Mouse (Mus musculus) lung, adult 2 months (tissue): ENCODE measurements around the gene Mettl8. TPM values are rescaled to one million over a fixed set of nuclear protein-coding genes. Genes with fewer than 3 reads are reported as not detected.

ENCODE experiments used
- DNase-seq: peaks from one replicate; pipeline ENCODE4 v3.0.0; 2022
- H3K4me1 ChIP-seq: fragments of 200-500 bp; 2 replicates; pipeline ENCODE4 v1.6.1; 2011; ENCODE audit warnings: low read length; ENCODE audit not compliant: control insufficient read depth, insufficient read depth
- H3K4me3 ChIP-seq: fragments of 200-500 bp; replicated peaks from 2 replicates; pipeline ENCODE3; 2011; ENCODE audit warnings: low read depth, mild to moderate bottlenecking, control low read depth, low read length; ENCODE audit errors: extremely low read depth
- CTCF ChIP-seq: fragments of 200-500 bp; IDR thresholded peaks from 2 replicates; pipeline ENCODE4 v1.5.1; 2011; ENCODE audit warnings: mild to moderate bottlenecking, low read length, control low read depth; ENCODE audit not compliant: insufficient read depth
- POLR2A ChIP-seq: fragments of 200-500 bp; IDR thresholded peaks from 2 replicates; pipeline ENCODE4 v1.6.1; 2011; ENCODE audit warnings: low read depth, mild to moderate bottlenecking, control low read depth, low read length, borderline replicate concordance; ENCODE audit errors: extremely low read depth
- WGBS: fragments of 180-500 bp; shearing (Covaris S2); methylation state at CpG from one replicate; pipeline ENCODE4 v1.1.7; 2018; 5-methylcytosine and 5-hydroxymethylcytosine counted together
- polyA plus RNA-seq: library from polyadenylated mRNA; depleted of rRNA; stranded (reverse); fragments of >200 nt; gene quantifications from 2 replicates; pipeline ENCODE4 v1.2.3, GENCODE M21; 2012

The Mettl8 gene
- polyA plus RNA-seq, 1 experiment: 6.1 TPM

GRCm38 (mm10) chr2:71039522-71040121, 15.8 kb downstream of the Mettl8 start:
- DNase-seq: peak; percentile 77
- WGBS: 34% methylated on average over 11 of the region's 11 CpGs

GRCm38 (mm10) chr2:71037447-71037846, 17.9 kb downstream of the Mettl8 start:
- peaks cover 3% of the 10 kb centered on the region; the same call in 1 of the 2 replicates for H3K4me1 ChIP-seq
- DNase-seq: no peak
- 70% methylated on average over 6 of the region's 6 CpGs for WGBS
- TF ChIP-seq POLR2A: no peak
- no peak for TF ChIP-seq CTCF
- no peak overlapping the region for H3K4me3 ChIP-seq

More at GRCm38 (mm10) chr2:71039522-71040121, 15.8 kb downstream of the Mettl8 start:
- peaks cover 3% of the 10 kb centered on the region; the same call in 1 of the 2 replicates for H3K4me1 ChIP-seq
- H3K4me3 ChIP-seq: no peak overlapping the region
- TF ChIP-seq CTCF: peak; percentile 78
- no peak for TF ChIP-seq POLR2A

GRCm38 (mm10) chr2:71033987-71034386, 21.4 kb downstream of the Mettl8 start:
- Histone ChIP-seq H3K4me3 (no peak overlapping the region), H3K4me1 (no peaks in the 10 kb centered on the region)
- WGBS: 78% methylated on average over 8 of the region's 8 CpGs
- no peak for DNase-seq
- TF ChIP-seq CTCF (no peak), POLR2A (no peak)

- no peaks in the 10 kb centered on the region for H3K4me1 ChIP-seq
- WGBS: 77% methylated on average over 4 of the region's 4 CpGs
- TF ChIP-seq CTCF (no peak), POLR2A (no peak)
- DNase-seq: no peak
- H3K4me3 ChIP-seq: no peak overlapping the region
Observed at GRCm38 (mm10) chr2:71033014-71033413, 22.4 kb downstream of the Mettl8 start.

GRCm38 (mm10) chr2:71031973-71032794, 23.2 kb downstream of the Mettl8 start:
- TF ChIP-seq POLR2A (no peak), CTCF (no peak)
- WGBS: 63% methylated on average over 18 of the region's 18 CpGs
- Histone ChIP-seq H3K4me3 (no peak overlapping the region), H3K4me1 (no peaks in the 10 kb centered on the region)
- no peak for DNase-seq

GRCm38 (mm10) chr2:71030663-71031062, 24.7 kb downstream of the Mettl8 start:
- DNase-seq: no peak
- WGBS: 77% methylated on average over 2 of the region's 2 CpGs
- Histone ChIP-seq H3K4me3 (no peak overlapping the region), H3K4me1 (peaks cover 2% of the 10 kb centered on the region)
- TF ChIP-seq POLR2A (no peak), CTCF (no peak)

GRCm38 (mm10) chr2:71027631-71028030, 27.8 kb downstream of the Mettl8 start:
- no peak for DNase-seq
- WGBS: 98% methylated on average over 9 of the region's 9 CpGs

GRCm38 (mm10) chr2:71026787-71027186, 28.6 kb downstream of the Mettl8 start:
- 65% methylated on average over 5 of the region's 5 CpGs for WGBS
- H3K4me3 ChIP-seq: no peak overlapping the region
- H3K4me1 ChIP-seq: peaks cover 3% of the 10 kb centered on the region
- no peak for TF ChIP-seq CTCF
- TF ChIP-seq POLR2A: no peak
- DNase-seq: no peak

More at GRCm38 (mm10) chr2:71027631-71028030, 27.8 kb downstream of the Mettl8 start:
- Histone ChIP-seq H3K4me3 (no peak overlapping the region), H3K4me1 (peaks cover 3% of the 10 kb centered on the region)
- TF ChIP-seq POLR2A: no peak
- TF ChIP-seq CTCF: no peak

- H3K4me1 ChIP-seq: peaks cover 3% of the 10 kb centered on the region
- H3K4me3 ChIP-seq: no peak overlapping the region
- DNase-seq: no peak
- no peak for TF ChIP-seq POLR2A
- no peak for TF ChIP-seq CTCF
- 43% methylated on average over 12 of the region's 12 CpGs for WGBS
Observed at GRCm38 (mm10) chr2:71025576-71026315, 29.6 kb downstream of the Mettl8 start.

GRCm38 (mm10) chr2:71023986-71024385, 31.4 kb downstream of the Mettl8 start:
- no peak for TF ChIP-seq POLR2A
- no peak for TF ChIP-seq CTCF
- DNase-seq: no peak
- Histone ChIP-seq H3K4me1 (peaks cover 3% of the 10 kb centered on the region), H3K4me3 (no peak overlapping the region)
- WGBS: 84% methylated on average over 6 of the region's 6 CpGs
